18 mouse cellular contexts compared by ENCODE assay signal in the genomic region with DNA sequence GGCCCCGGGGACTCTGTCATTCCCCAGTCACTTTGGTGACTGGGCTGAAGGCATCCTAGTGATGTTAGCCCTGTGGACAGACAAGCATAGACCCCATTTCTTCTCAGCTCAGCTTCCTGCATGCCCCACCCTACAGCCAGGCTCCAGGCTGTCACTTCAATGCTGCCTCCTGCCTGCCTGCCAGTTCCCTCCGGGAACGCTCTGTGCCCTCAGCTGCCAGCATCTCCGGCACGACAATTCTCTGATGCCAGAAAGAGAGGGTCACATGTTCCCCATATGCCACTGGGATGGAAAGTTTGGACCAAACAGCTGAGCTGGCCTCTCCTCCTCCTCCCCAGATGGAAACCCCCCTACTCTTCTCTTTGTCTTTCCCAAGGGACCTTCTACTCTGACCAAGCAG. TPM values are rescaled to one million over a fixed set of nuclear protein-coding genes. Genes with fewer than 3 reads are reported as not detected.
A peak's percentile ranks its signal among the peaks of the same experiment; 100 is the strongest.
DNase-seq lines count a peak whose midpoint lies in the region; ATAC-seq lines count a peak whose summit lies in the region.
"Had no signal": no experiment of that assay in that cellular context is flagged by ENCODE, and none has a peak within 500 bp of the region (broad histone marks: within the 10 kb centered on the region; RNA-seq: fewer than 3 reads in every experiment).

No protein-coding gene starts in this region.

- H3K9me3 ChIP-seq in forebrain, embryonic 16.5 days (ENCODE audit: control insufficient read depth, low read length) = no peaks in the 10 kb centered on the region
- H3K9me3 ChIP-seq: embryonic facial prominence, embryonic 12.5 days; liver, embryonic 12.5 days; midbrain, embryonic 12.5 days had no signal

- no peak overlapping the region for H3K9ac ChIP-seq in forebrain, embryonic 16.5 days (replicated peaks; ENCODE audit: low read depth, low read length)
- H3K9ac ChIP-seq: embryonic facial prominence, embryonic 12.5 days; liver, embryonic 12.5 days; midbrain, embryonic 12.5 days had no signal

- peaks cover 8% of the 10 kb centered on the region for H3K4me1 ChIP-seq in forebrain, embryonic 16.5 days (replicated peaks; ENCODE audit: control insufficient read depth, insufficient read depth, low read length)
- H3K4me1 ChIP-seq: midbrain, embryonic 12.5 days had no signal

- H3K4me3 ChIP-seq in forebrain, embryonic 16.5 days (replicated peaks; ENCODE audit: low read length) = no peak overlapping the region
- H3K4me3 ChIP-seq: embryonic facial prominence, embryonic 12.5 days; liver, embryonic 12.5 days; midbrain, embryonic 12.5 days had no signal

- ATAC-seq in cerebellum, adult (ENCODE audit: insufficient number of reproducible peaks, low FRiP score, low TSS enrichment) = 0 out of 2 replicates have a peak, but pooled peaks have one; percentile 27
- peak; percentile 81 for ATAC-seq in forebrain, embryonic 16.5 days
- ATAC-seq: hindbrain, embryonic 16.5 days; liver, embryonic 12.5 days had no signal

- H3K4me2 ChIP-seq in forebrain, embryonic 16.5 days (ENCODE audit: low read length) = no peak overlapping the region
- H3K4me2 ChIP-seq: embryonic facial prominence, embryonic 12.5 days; liver, embryonic 12.5 days; midbrain, embryonic 12.5 days had no signal

- no peak for DNase-seq in cerebellum, adult 11 months
- peak; percentile 45 to 73 for DNase-seq in layer of hippocampus, adult 18-20 months (ENCODE audit: low spot score in 2 of 2)
- no peak for DNase-seq in layer of hippocampus, adult 9-10 months (ENCODE audit: low spot score)
- peak; percentile 43 for DNase-seq in brain, embryonic 18.5 days (ENCODE audit: low read depth, low spot score)
- DNase-seq in c-Kit-positive CD71-positive TER-119-positive erythroid progenitor cells, embryonic 14.5 days (ENCODE audit: low spot score) = no peak
- no peak for DNase-seq in urinary bladder, postnatal 36 days (ENCODE audit: low spot score in 2 of 2)
- DNase-seq: adrenal gland, postnatal 36 days; heart, postnatal 10 days; kidney, adult 2 months; kidney, postnatal 4 days; lung, postnatal 10 days; thymus, postnatal 4 days had no signal

- H3K27ac ChIP-seq in forebrain, embryonic 16.5 days (ENCODE audit: low read length) = peak overlapping the region; percentile 49; the same call in 1 of the 2 replicates
- H3K27ac ChIP-seq: embryonic facial prominence, embryonic 12.5 days; liver, embryonic 12.5 days; midbrain, embryonic 12.5 days had no signal

- H3K36me3 ChIP-seq in forebrain, embryonic 16.5 days (ENCODE audit: control insufficient read depth, insufficient read depth) = no peaks in the 10 kb centered on the region
- H3K36me3 ChIP-seq: embryonic facial prominence, embryonic 12.5 days; liver, embryonic 12.5 days; midbrain, embryonic 12.5 days had no signal

- WGBS in forebrain, embryonic 16.5 days = 55% methylated on average over 5 of the region's 5 CpGs

- no peaks in the 10 kb centered on the region for H3K27me3 ChIP-seq in forebrain, embryonic 16.5 days (replicated peaks; ENCODE audit: control insufficient read depth, insufficient read depth, low read length)
- H3K27me3 ChIP-seq: embryonic facial prominence, embryonic 12.5 days had no signal

RNA-seq across cellular contexts. Expression of a gene that starts 49.5 kb away (rescaled TPM):
- total RNA-seq in layer of hippocampus, adult 18-20 months (2021) = 10 to 100 TPM; 27.8 to 31.3 TPM
- polyA plus RNA-seq in forebrain, embryonic 16.5 days (2015; fragmentation: Nextera tagmentation; extraction: Ambion mirVana) = 14.8 and 17.0 TPM in 2 replicates

Comparison
In these comparisons a context has a peak if more than half of its experiments do, and no peak if none do; other contexts are left out.
1. DNase-seq: peak in layer of hippocampus, adult 18-20 months (2 of 2) and brain, embryonic 18.5 days (single experiment); none in cerebellum, adult 11 months (single experiment), layer of hippocampus, adult 9-10 months (single experiment), c-Kit-positive CD71-positive TER-119-positive erythroid progenitor cells, embryonic 14.5 days (single experiment) and urinary bladder, postnatal 36 days (0 of 2).